Mouse (Mus musculus) C2C12 (cell line): ENCODE data around the gene Tnks2. TPM values are rescaled to one million over a fixed set of nuclear protein-coding genes. Genes with fewer than 3 reads are reported as not detected.

Source experiments
- H3K27me3 ChIP-seq: one replicate; pipeline ENCODE4 v1.6.1; 2011; ENCODE audit not compliant: control insufficient read depth, insufficient read depth, insufficient read length
- H3K36me3 ChIP-seq: one replicate; pipeline ENCODE4 v1.6.1; 2011; ENCODE audit not compliant: control insufficient read depth, insufficient read depth
- H3K4me3 ChIP-seq: one replicate; pipeline ENCODE4 v1.5.1; 2011; ENCODE audit warnings: mild to moderate bottlenecking, control low read depth; ENCODE audit not compliant: poor library complexity, insufficient read depth, severe bottlenecking
- H3K79me2 ChIP-seq: one replicate; pipeline ENCODE4 v1.6.1; 2011; ENCODE audit not compliant: control insufficient read depth, insufficient read depth
- H3K79me3 ChIP-seq: one replicate; pipeline ENCODE4 v1.6.1; 2011; ENCODE audit warnings: low read depth, control low read depth
- H3ac ChIP-seq: one replicate; pipeline ENCODE3; 2011; ENCODE audit warnings: low read depth; ENCODE audit not compliant: control insufficient read depth, insufficient read length
- CEBPB ChIP-seq: IDR thresholded peaks from one replicate; pipeline ENCODE4 v1.6.1; 2011; ENCODE audit warnings: low read depth, mild to moderate bottlenecking, control low read depth, moderate library complexity
- CTCF ChIP-seq: IDR thresholded peaks from one replicate; pipeline ENCODE4 v1.5.1; 2011; ENCODE audit not compliant: control insufficient read depth, insufficient read depth, insufficient read length
- FOSL1 ChIP-seq: IDR thresholded peaks from one replicate; pipeline ENCODE4 v1.8.0; 2011; ENCODE audit warnings: mild to moderate bottlenecking, low read length; ENCODE audit not compliant: poor library complexity, insufficient read depth, severe bottlenecking
- MAX ChIP-seq: IDR thresholded peaks from one replicate; pipeline ENCODE4 v1.6.1; 2011; ENCODE audit warnings: mild to moderate bottlenecking, control low read depth
- MYOD1 ChIP-seq: IDR thresholded peaks from one replicate; pipeline ENCODE4 v1.6.1; 2011; ENCODE audit warnings: low read depth; ENCODE audit not compliant: control insufficient read depth, insufficient read length
- MYOG ChIP-seq: IDR thresholded peaks from one replicate; pipeline ENCODE4 v1.6.1; 2011; ENCODE audit not compliant: control insufficient read depth, insufficient read length; ENCODE audit errors: extremely low read depth
- USF1 ChIP-seq: IDR thresholded peaks from one replicate; pipeline ENCODE4 v1.6.1; 2011; ENCODE audit warnings: low read depth, mild to moderate bottlenecking, control low read depth, moderate library complexity
- polyA plus RNA-seq: library from polyadenylated mRNA; unstranded; fragments of >200 nt; fragmentation: generic; extraction: Trizol; gene quantifications from one replicate; pipeline ENCODE4 v1.2.1, GENCODE M21; 2012; ENCODE audit warnings: missing spikeins

Tnks2 gene
- polyA plus RNA-seq, 1 experiment: 24.1 TPM

DNA sequence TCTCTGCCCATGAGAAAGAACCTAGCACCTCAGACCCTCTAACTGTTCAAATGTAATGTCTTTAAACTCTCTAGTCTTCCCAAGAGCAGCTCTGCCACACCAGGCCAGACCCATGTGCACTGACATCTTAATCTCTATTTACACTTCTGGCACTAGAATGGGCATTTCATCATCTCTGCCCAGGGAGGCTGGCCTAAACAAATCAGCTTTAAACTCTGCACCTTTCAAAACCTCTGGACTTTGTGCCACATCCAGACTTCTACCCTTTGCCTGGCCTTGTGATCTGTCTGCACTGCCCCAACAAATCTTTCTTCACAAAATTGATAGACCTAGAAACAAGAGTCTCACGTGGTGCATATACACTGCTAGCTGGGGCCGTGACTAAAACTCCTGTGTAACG, 38.8 kb upstream of the Tnks2 start:
- H3ac ChIP-seq: no peak overlapping the region
- no peaks in the 10 kb centered on the region for H3K79me2 ChIP-seq
- no peaks in the 10 kb centered on the region for H3K27me3 ChIP-seq
- H3K4me3 ChIP-seq: no peak overlapping the region
- H3K36me3 ChIP-seq: no peaks in the 10 kb centered on the region
- TF ChIP-seq MYOG: no peak
- no peak for TF ChIP-seq MYOD1
- TF ChIP-seq USF1: no peak
- TF ChIP-seq FOSL1: no peak
- TF ChIP-seq CTCF: no peak
- no peak for TF ChIP-seq MAX
- no peak for TF ChIP-seq CEBPB
- H3K79me3 ChIP-seq: no peaks in the 10 kb centered on the region

DNA sequence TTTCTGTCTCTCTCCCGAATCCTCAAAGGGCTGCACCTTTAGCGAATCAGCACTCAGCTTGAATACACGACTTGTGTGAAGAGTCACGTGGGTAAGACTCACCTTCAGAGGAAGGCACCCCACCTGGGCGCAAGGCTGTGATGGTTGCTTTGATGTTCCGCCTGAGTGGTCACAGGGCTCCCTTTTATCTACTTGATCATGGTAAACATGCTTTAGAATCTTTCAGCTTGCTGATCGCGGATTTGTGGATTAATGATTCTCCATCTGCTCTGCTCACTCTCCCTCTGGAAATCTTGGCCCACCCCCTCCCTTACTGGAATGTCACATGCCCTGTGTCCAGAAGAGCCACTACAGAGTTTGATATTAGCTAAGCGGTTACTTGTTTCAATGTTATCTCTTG, 37.1 kb upstream of the Tnks2 start:
- no peaks in the 10 kb centered on the region for H3K36me3 ChIP-seq
- no peaks in the 10 kb centered on the region for H3K79me3 ChIP-seq
- H3ac ChIP-seq: no peak overlapping the region
- TF ChIP-seq MYOD1 (no peak), CTCF (no peak), MYOG (no peak), MAX (no peak), CEBPB (no peak), USF1 (no peak), FOSL1 (no peak)
- H3K27me3 ChIP-seq: no peaks in the 10 kb centered on the region
- no peaks in the 10 kb centered on the region for H3K79me2 ChIP-seq
- H3K4me3 ChIP-seq: no peak overlapping the region

DNA sequence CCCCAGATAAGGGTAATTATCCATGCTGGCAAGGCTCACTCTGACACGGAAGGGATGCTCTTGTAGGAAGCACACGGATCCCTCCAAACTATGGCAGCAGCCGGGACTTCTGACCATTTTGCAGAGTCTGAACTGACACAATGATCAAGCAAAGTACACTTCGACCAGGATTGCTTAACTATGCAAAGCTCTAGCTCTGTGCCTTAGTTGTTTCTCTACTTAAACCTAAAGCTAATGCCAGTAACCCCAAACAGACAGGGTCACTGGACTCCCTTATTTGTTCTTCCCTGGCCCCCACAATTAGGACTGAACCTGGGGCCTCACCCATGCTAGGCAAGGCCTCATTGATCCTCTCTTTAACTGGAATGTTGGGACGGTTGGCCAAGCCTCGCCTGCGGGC, 33.7 kb upstream of the Tnks2 start:
- H3K36me3 ChIP-seq: no peaks in the 10 kb centered on the region
- H3K79me3 ChIP-seq: no peaks in the 10 kb centered on the region
- no peak overlapping the region for H3K4me3 ChIP-seq
- H3K79me2 ChIP-seq: no peaks in the 10 kb centered on the region
- TF ChIP-seq MAX (no peak), FOSL1 (no peak), MYOD1 (no peak), USF1 (no peak), CEBPB (no peak), MYOG (no peak), CTCF (no peak)
- H3K27me3 ChIP-seq: no peaks in the 10 kb centered on the region
- H3ac ChIP-seq: no peak overlapping the region

DNA sequence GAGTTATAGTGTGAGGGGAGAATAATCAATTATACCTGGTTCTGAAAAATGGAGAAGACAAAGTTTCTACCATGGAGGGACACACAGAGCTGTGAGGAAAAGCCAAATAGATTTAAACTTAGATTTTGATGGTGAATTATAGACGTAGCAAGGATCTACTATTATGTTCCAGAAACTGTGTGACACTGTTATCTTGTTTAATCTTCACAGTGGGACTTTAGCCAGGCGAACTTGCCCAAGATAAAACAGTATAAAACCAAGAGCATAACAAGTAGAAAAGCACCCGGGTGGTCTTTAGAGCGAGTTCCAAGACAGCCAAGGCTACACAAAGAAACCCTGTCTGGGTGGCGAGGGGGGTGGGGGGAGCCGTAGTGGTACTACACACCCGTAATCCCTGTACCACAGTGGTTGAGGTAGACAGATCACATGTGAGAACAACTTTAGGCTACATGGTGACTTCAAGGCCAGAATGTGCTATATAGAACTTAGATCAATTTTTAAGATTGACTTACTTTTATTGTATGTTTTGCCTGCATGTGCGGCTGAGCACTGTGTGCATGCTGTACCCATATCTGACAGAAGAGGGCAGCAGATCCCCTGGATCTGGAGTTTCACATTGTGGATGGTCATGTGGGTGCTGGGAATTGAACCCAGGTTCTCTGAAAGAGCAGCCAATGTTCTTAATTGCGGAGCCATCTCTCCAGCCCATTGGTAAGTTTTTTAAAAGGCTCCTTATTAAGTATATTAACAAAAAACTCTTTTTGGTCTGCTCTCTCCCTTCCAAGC, 32.0 kb upstream of the Tnks2 start:
- Histone ChIP-seq H3K79me3 (no peaks in the 10 kb centered on the region), H3K79me2 (no peaks in the 10 kb centered on the region), H3ac (no peak overlapping the region), H3K36me3 (no peaks in the 10 kb centered on the region), H3K27me3 (no peaks in the 10 kb centered on the region), H3K4me3 (no peak overlapping the region)
- TF ChIP-seq CTCF (no peak), USF1 (no peak), FOSL1 (no peak), MYOG (no peak), CEBPB (no peak), MAX (no peak), MYOD1 (no peak)

DNA sequence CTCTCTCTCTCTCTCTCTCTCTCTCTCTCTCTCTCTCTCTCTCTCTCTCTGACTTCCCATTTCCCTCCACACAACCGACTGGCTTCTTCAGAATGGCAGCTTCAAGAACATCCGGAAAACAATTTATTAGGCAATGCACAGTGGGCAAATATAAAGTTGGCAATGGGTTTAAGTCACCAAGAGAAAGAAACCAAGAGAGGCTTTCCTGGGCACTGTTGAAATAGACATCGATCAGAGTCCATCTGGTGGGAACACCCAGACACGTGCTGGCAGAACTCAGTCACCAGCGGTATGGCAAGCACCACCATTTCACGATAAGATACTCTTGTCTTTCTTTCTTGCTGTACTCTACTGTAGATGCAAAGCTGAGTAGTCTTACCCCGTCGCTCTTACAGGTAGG, 30.6 kb upstream of the Tnks2 start:
- no peak overlapping the region for H3K4me3 ChIP-seq
- no peaks in the 10 kb centered on the region for H3K79me3 ChIP-seq
- H3K36me3 ChIP-seq: no peaks in the 10 kb centered on the region
- TF ChIP-seq FOSL1: no peak
- no peak for TF ChIP-seq MYOD1
- TF ChIP-seq CTCF: no peak
- TF ChIP-seq USF1: no peak
- TF ChIP-seq MAX: no peak
- no peak for TF ChIP-seq CEBPB
- H3K27me3 ChIP-seq: no peaks in the 10 kb centered on the region
- no peak overlapping the region for H3ac ChIP-seq
- H3K79me2 ChIP-seq: no peaks in the 10 kb centered on the region

DNA sequence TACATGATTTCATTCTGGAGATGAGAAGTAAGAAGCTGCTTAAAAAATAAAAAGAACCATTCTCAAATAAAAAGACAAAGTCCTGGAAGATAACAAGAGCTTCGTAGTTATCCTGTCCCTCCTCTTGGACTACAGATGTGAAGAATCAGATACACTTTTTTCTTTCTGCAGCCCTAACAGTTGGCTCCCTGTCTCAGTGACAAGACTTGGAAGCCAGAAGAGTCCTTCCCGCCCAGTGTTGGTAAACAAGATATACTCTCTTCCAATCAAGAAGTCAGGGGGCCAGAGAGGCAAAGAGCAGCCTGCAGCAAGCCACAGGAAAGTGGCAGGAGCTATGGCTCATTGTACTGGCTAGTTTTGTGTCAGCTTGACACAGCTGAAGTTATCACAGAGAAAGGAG, 27.2 kb upstream of the Tnks2 start:
- no peaks in the 10 kb centered on the region for H3K79me3 ChIP-seq
- H3K27me3 ChIP-seq: no peaks in the 10 kb centered on the region
- H3K4me3 ChIP-seq: no peak overlapping the region
- H3K79me2 ChIP-seq: no peaks in the 10 kb centered on the region
- no peak overlapping the region for H3ac ChIP-seq
- TF ChIP-seq MYOD1: no peak
- TF ChIP-seq CTCF: no peak
- TF ChIP-seq MAX: no peak
- TF ChIP-seq FOSL1: no peak
- no peak for TF ChIP-seq CEBPB
- no peak for TF ChIP-seq USF1
- no peak for TF ChIP-seq MYOG
- no peaks in the 10 kb centered on the region for H3K36me3 ChIP-seq
